Mouse (Mus musculus) gastrocnemius, postnatal 36 days (tissue): ENCODE measurements around the gene Gng10. TPM values are rescaled to one million over a fixed set of nuclear protein-coding genes. Genes with fewer than 3 reads are reported as not detected.

Experiments used
- DNase-seq, 2 experiments: peaks; one replicate each; pipeline ENCODE4 v3.0.0; 2022
- intact Hi-C: fragments of 180-260 bp; cut with DNase I; formaldehyde crosslinking; loops from one replicate; pipeline ENCODE4 v1.15.1; 2025
- long read RNA-seq, 2 experiments: library from polyadenylated mRNA; stranded (forward); transcript quantifications; one replicate each; pipeline ENCODE4 v2.0.0; 2021
- total RNA-seq, 2 experiments: library from RNA; stranded (reverse); gene quantifications; 2 replicates each; pipeline ENCODE4 v1.2.3; 2021

Gene Gng10
- 1 to 10 TPM; 5.5 to 7.7 TPM for total RNA-seq
- long read RNA-seq, experiment 1, transcript Gng10-201 (3 exons, 1,192 nt), result major isoform, 11 of 12 reads
- long read RNA-seq, experiment 1, partial matches to known transcripts, result 0 of 12 reads
- long read RNA-seq, experiment 1, other reads (novel, unspliced or antisense), result 1 of 12 reads
- long read RNA-seq, experiment 2, transcript Gng10-201 (3 exons, 1,192 nt), result major isoform, 7 of 7 reads
- long read RNA-seq, experiment 2, partial matches to known transcripts, result 0 of 7 reads
- long read RNA-seq, experiment 2, other reads (novel, unspliced or antisense), result 0 of 7 reads

- intact Hi-C loops, result loop anchor here (5.0 kb wide), 1 partner anchor 33 kb away; the partner anchor contains the start of gene Gm20503
- peak; percentile 31 to 61 for DNase-seq
These were observed at the start of gene Gng10 for GRCm38 (mm10) chr4:59034918-59035785. Gene Gng10 (plus strand): TSS chr4:59035088.

- intact Hi-C loops, result loop anchor here (2.0 kb wide), 1 partner anchor 14 kb away; no protein-coding TSS in a partner anchor
- peak; percentile 69 to 71 for DNase-seq
These were observed 49.7 kb upstream of the Gng10 start for GRCm38 (mm10) chr4:58985157-58985648.

GRCm38 (mm10) chr4:58986540-58987190 is 48.2 kb upstream of the Gng10 start, which contains the start of gene Ptgr1:
Gene Ptgr1 (minus strand): TSS chr4:58987119.
- DNase-seq, result peak; percentile 73 to 76
- intact Hi-C loops, result no loop called here

- DNase-seq, result no peak
- intact Hi-C loops, result no loop called here
These were observed 45.5 kb upstream of the Gng10 start for GRCm38 (mm10) chr4:58989303-58989898.

GRCm38 (mm10) chr4:58990609-58991434 is 44.1 kb upstream of the Gng10 start:
- intact Hi-C loops, result loop anchor here (10.0 kb wide), 1 partner anchor 136 kb away; no protein-coding TSS in a partner anchor
- no peak for DNase-seq

- intact Hi-C loops, result loop anchor here (10.0 kb wide), 1 partner anchor 137 kb away; no protein-coding TSS in a partner anchor
These were observed 42.7 kb upstream of the Gng10 start for GRCm38 (mm10) chr4:58992195-58992594.

GRCm38 (mm10) chr4:58994762-58995161 is 40.1 kb upstream of the Gng10 start, which contains the start of gene Dnajc25:
Gene Dnajc25 (plus strand): TSS chr4:58995062.
- no peak for DNase-seq
- intact Hi-C loops, result loop anchor here (10.0 kb wide), 1 partner anchor 140 kb away; no protein-coding TSS in a partner anchor

More at GRCm38 (mm10) chr4:58992195-58992594, 42.7 kb upstream of the Gng10 start:
- DNase-seq, result no peak

- intact Hi-C loops, result loop anchor here (10.0 kb wide), 1 partner anchor 140 kb away; no protein-coding TSS in a partner anchor
These were observed 39.6 kb upstream of the Gng10 start for GRCm38 (mm10) chr4:58995251-58995693.

GRCm38 (mm10) chr4:58997081-58997480 is 37.8 kb upstream of the Gng10 start:
- DNase-seq, result no peak
- intact Hi-C loops, result loop anchor here (10.0 kb wide), 1 partner anchor 142 kb away; no protein-coding TSS in a partner anchor

More at GRCm38 (mm10) chr4:58995251-58995693, 39.6 kb upstream of the Gng10 start:
- DNase-seq, result no peak

- DNase-seq, result no peak
- intact Hi-C loops, result loop anchor here (2.0 to 10.0 kb wide), 2 partner anchors 14 to 144 kb away; no protein-coding TSS in a partner anchor
These were observed 36.2 kb upstream of the Gng10 start for GRCm38 (mm10) chr4:58998688-58999087.

- DNase-seq, result peak; percentile 57 to 68
- intact Hi-C loops, result loop anchor here (2.0 to 10.0 kb wide), 3 partner anchors 15 to 145 kb away; partner anchors contain the start of gene Gng10
These were observed 35.2 kb upstream of the Gng10 start for GRCm38 (mm10) chr4:58999686-59000085.

- intact Hi-C loops, result loop anchor here (5.0 kb wide), 1 partner anchor 37 kb away; the partner anchor contains the start of gene Gng10
- DNase-seq, result no peak
These were observed 34.3 kb upstream of the Gng10 start for GRCm38 (mm10) chr4:59000614-59001013.

- DNase-seq, result peak; percentile 83 to 89
- intact Hi-C loops, result loop anchor here (5.0 kb wide), 1 partner anchor 34 kb away; the partner anchor contains the start of gene Gng10
These were observed 31.7 kb upstream of the Gng10 start, which contains the start of gene Gm20503 for GRCm38 (mm10) chr4:59002948-59003805. Gene Gm20503 (plus strand): TSS chr4:59003210.

GRCm38 (mm10) chr4:59003806-59004200 is 31.1 kb upstream of the Gng10 start:
- intact Hi-C loops, result loop anchor here (5.0 kb wide), 1 partner anchor 33 kb away; the partner anchor contains the start of gene Gng10
- DNase-seq, result no peak

- DNase-seq, result no peak
- intact Hi-C loops, result no loop called here
These were observed 28.7 kb upstream of the Gng10 start for GRCm38 (mm10) chr4:59006211-59006610.

- intact Hi-C loops, result no loop called here
- no peak for DNase-seq
These were observed 27.9 kb upstream of the Gng10 start for GRCm38 (mm10) chr4:59007016-59007415.

- no peak for DNase-seq
- intact Hi-C loops, result no loop called here
These were observed 26.9 kb upstream of the Gng10 start for GRCm38 (mm10) chr4:59007974-59008373.
